Mouse (Mus musculus): ENCODE measurements around the gene Gng8. TPM values are rescaled to one million over a fixed set of nuclear protein-coding genes. Genes with fewer than 3 reads are reported as not detected.
A peak's percentile ranks its signal among the peaks of the same experiment; 100 is the strongest.

The Gng8 gene
- total and polyA plus RNA-seq, 2 experiments from 2014 or later, result 4.1 to 4.7 TPM

- Histone ChIP-seq H3K4me3 (ENCODE audit: low read length) (peak within 1 kb of the TSS; percentile 69), H3K36me3 (ENCODE audit: insufficient read depth, low read length) (no peaks in the 10 kb centered on the region), H3K4me1 (ENCODE audit: insufficient read depth, low read length) (peaks cover 5% of the 10 kb centered on the region), H3K9ac (replicated peaks; ENCODE audit: low read length) (peak within 1 kb of the TSS; percentile 82), H3K27ac (peak within 1 kb of the TSS; percentile 83), H3K9me3 (ENCODE audit: low read length) (no peaks in the 10 kb centered on the region), H3K4me2 (ENCODE audit: low read depth, low read length) (peak within 1 kb of the TSS; percentile 68), H3K27me3 (ENCODE audit: insufficient read depth, low read length) (no peaks in the 10 kb centered on the region)
- WGBS, result 0% methylated on average over 1 of the region's 1 CpGs
- TF ChIP-seq CTCF (IDR thresholded peaks at IDR 0.05; ENCODE audit: low read depth), result no peak
- ATAC-seq (no peak), DNase-seq (ENCODE audit: low spot score) (no peak)
Measured at GRCm38 (mm10) chr7:16875310-16875325, 16.5 kb upstream of the Gng8 start, which contains the start of gene Dact3. Gene Dact3 (plus strand): TSS chr7:16875317.

GRCm38 (mm10) chr7:16875326-16875725, 16.3 kb upstream of the Gng8 start:
- WGBS, result 4% methylated on average over 29 of the region's 42 CpGs
- no peak for ATAC-seq
- Histone ChIP-seq H3K9me3 (ENCODE audit: low read length) (no peaks in the 10 kb centered on the region), H3K4me2 (ENCODE audit: low read depth, low read length) (peak overlapping the region; percentile 68), H3K4me3 (ENCODE audit: low read length) (peak overlapping the region; percentile 69), H3K4me1 (ENCODE audit: insufficient read depth, low read length) (peaks cover 5% of the 10 kb centered on the region), H3K36me3 (ENCODE audit: insufficient read depth, low read length) (no peaks in the 10 kb centered on the region), H3K27ac (peak overlapping the region; percentile 83), H3K27me3 (ENCODE audit: insufficient read depth, low read length) (no peaks in the 10 kb centered on the region), H3K9ac (replicated peaks; ENCODE audit: low read length) (peak overlapping the region; percentile 82)
- no peak for DNase-seq (ENCODE audit: low spot score)
- TF ChIP-seq CTCF (IDR thresholded peaks at IDR 0.05; ENCODE audit: low read depth), result no peak

GRCm38 (mm10) chr7:16876006-16876405, 15.6 kb upstream of the Gng8 start:
- Histone ChIP-seq H3K9ac (replicated peaks; ENCODE audit: low read length) (peak overlapping the region; percentile 82), H3K4me1 (ENCODE audit: insufficient read depth, low read length) (peaks cover 5% of the 10 kb centered on the region), H3K4me3 (ENCODE audit: low read length) (peak overlapping the region; percentile 69), H3K9me3 (ENCODE audit: low read length) (no peaks in the 10 kb centered on the region), H3K27ac (0 out of 2 replicates have a peak overlapping the region, but pooled peaks have one; percentile 13), H3K27me3 (ENCODE audit: insufficient read depth, low read length) (no peaks in the 10 kb centered on the region), H3K4me2 (ENCODE audit: low read depth, low read length) (peak overlapping the region; percentile 68), H3K36me3 (ENCODE audit: insufficient read depth, low read length) (no peaks in the 10 kb centered on the region)
- ATAC-seq (no peak), DNase-seq (ENCODE audit: low spot score) (no peak)
- 17% methylated on average over 11 of the region's 11 CpGs for WGBS
- no peak for TF ChIP-seq CTCF (IDR thresholded peaks at IDR 0.05; ENCODE audit: low read depth)

- no peak for ATAC-seq
- no peak for DNase-seq (ENCODE audit: low spot score)
- Histone ChIP-seq H3K27me3 (ENCODE audit: insufficient read depth, low read length) (no peaks in the 10 kb centered on the region), H3K4me1 (ENCODE audit: insufficient read depth, low read length) (peaks cover 5% of the 10 kb centered on the region), H3K27ac (no peak overlapping the region), H3K4me2 (ENCODE audit: low read depth, low read length) (peak overlapping the region; percentile 68), H3K9ac (replicated peaks; ENCODE audit: low read length) (peak overlapping the region; percentile 82), H3K9me3 (ENCODE audit: low read length) (no peaks in the 10 kb centered on the region), H3K36me3 (ENCODE audit: insufficient read depth, low read length) (no peaks in the 10 kb centered on the region), H3K4me3 (ENCODE audit: low read length) (peak overlapping the region; percentile 69)
- no peak for TF ChIP-seq CTCF (IDR thresholded peaks at IDR 0.05; ENCODE audit: low read depth)
- 9% methylated on average over 12 of the region's 13 CpGs for WGBS
Measured at GRCm38 (mm10) chr7:16876608-16877007, 15.0 kb upstream of the Gng8 start.

GRCm38 (mm10) chr7:16877717-16878116, 13.9 kb upstream of the Gng8 start:
- Histone ChIP-seq H3K27ac (no peak overlapping the region), H3K4me2 (ENCODE audit: low read depth, low read length) (no peak overlapping the region), H3K36me3 (ENCODE audit: insufficient read depth, low read length) (0 out of 2 replicates have a peak, but pooled peaks cover under 1% of the 10 kb centered on the region), H3K9me3 (ENCODE audit: low read length) (no peaks in the 10 kb centered on the region), H3K4me3 (ENCODE audit: low read length) (no peak overlapping the region), H3K4me1 (ENCODE audit: insufficient read depth, low read length) (peaks cover 5% of the 10 kb centered on the region), H3K27me3 (ENCODE audit: insufficient read depth, low read length) (no peaks in the 10 kb centered on the region), H3K9ac (replicated peaks; ENCODE audit: low read length) (no peak overlapping the region)
- no peak for ATAC-seq
- WGBS, result 89% methylated on average over 3 of the region's 3 CpGs
- DNase-seq (ENCODE audit: low spot score), result no peak
- TF ChIP-seq CTCF (IDR thresholded peaks at IDR 0.05; ENCODE audit: low read depth), result no peak; the same call in 1 of the 2 replicates

- DNase-seq (ENCODE audit: low spot score), result peak; percentile 53
- no peak overlapping the region for H3K4me2 ChIP-seq (ENCODE audit: low read depth, low read length)
- peaks cover 7% of the 10 kb centered on the region; the same call in 1 of the 2 replicates for H3K36me3 ChIP-seq (ENCODE audit: insufficient read depth, low read length)
- no peak overlapping the region for H3K4me3 ChIP-seq (ENCODE audit: low read length)
- H3K9ac ChIP-seq (replicated peaks; ENCODE audit: low read length), result no peak overlapping the region
- no peaks in the 10 kb centered on the region for H3K9me3 ChIP-seq (ENCODE audit: low read length)
- WGBS, result 27% methylated on average over 9 of the region's 9 CpGs
- no peak overlapping the region for H3K27ac ChIP-seq
- no peak for TF ChIP-seq CTCF (IDR thresholded peaks at IDR 0.05; ENCODE audit: low read depth)
- H3K4me1 ChIP-seq (ENCODE audit: insufficient read depth, low read length), result peaks cover 5% of the 10 kb centered on the region
- no peak for ATAC-seq
- H3K27me3 ChIP-seq (ENCODE audit: insufficient read depth, low read length), result no peaks in the 10 kb centered on the region; the same call in 1 of the 2 replicates
Measured at GRCm38 (mm10) chr7:16879796-16880547, 11.6 kb upstream of the Gng8 start.

GRCm38 (mm10) chr7:16880615-16881014, 11.0 kb upstream of the Gng8 start:
- 22% methylated on average over 5 of the region's 5 CpGs for WGBS
- H3K4me3 ChIP-seq (ENCODE audit: low read length), result no peak overlapping the region
- H3K4me2 ChIP-seq (ENCODE audit: low read depth, low read length), result no peak overlapping the region
- peaks cover 5% of the 10 kb centered on the region for H3K4me1 ChIP-seq (ENCODE audit: insufficient read depth, low read length)
- H3K27ac ChIP-seq, result no peak overlapping the region
- no peaks in the 10 kb centered on the region; the same call in 1 of the 2 replicates for H3K27me3 ChIP-seq (ENCODE audit: insufficient read depth, low read length)
- no peak overlapping the region for H3K9ac ChIP-seq (replicated peaks; ENCODE audit: low read length)
- TF ChIP-seq CTCF (IDR thresholded peaks at IDR 0.05; ENCODE audit: low read depth), result no peak
- ATAC-seq (no peak), DNase-seq (ENCODE audit: low spot score) (no peak)
- no peaks in the 10 kb centered on the region for H3K9me3 ChIP-seq (ENCODE audit: low read length)
- H3K36me3 ChIP-seq (ENCODE audit: insufficient read depth, low read length), result peaks cover 7% of the 10 kb centered on the region; the same call in 1 of the 2 replicates
